18 mouse cellular contexts compared by ENCODE assay signal in genomic region chr12:47219340-47219739, GRCm38 (mm10).
DNase-seq lines count a peak whose midpoint lies in the region; ATAC-seq and TF ChIP-seq lines count a peak whose summit lies in the region.
"Had no signal": no experiment of that assay in that cellular context is flagged by ENCODE, and none has a peak within 500 bp of the region (broad histone marks: within the 10 kb centered on the region; RNA-seq: fewer than 3 reads in every experiment).

No protein-coding gene starts in this region.

- H3K27ac ChIP-seq in gastrocnemius, adult 2 months: peak overlapping the region; percentile 55
- no peak overlapping the region for H3K27ac ChIP-seq in kidney, postnatal 0 days
- H3K27ac ChIP-seq: embryonic facial prominence, embryonic 13.5 days; hindbrain, embryonic 12.5 days; liver, embryonic 15.5 days had no signal

- ATAC-seq in kidney, postnatal 0 days (replicated peaks; ENCODE audit: low FRiP score, low read depth): no peak
- ATAC-seq: intestine, embryonic 16.5 days had no signal

- no peak overlapping the region for H3K4me2 ChIP-seq in kidney, postnatal 0 days (ENCODE audit: low read length)
- H3K4me2 ChIP-seq: embryonic facial prominence, embryonic 13.5 days; hindbrain, embryonic 12.5 days; liver, embryonic 15.5 days had no signal

- no peak for DNase-seq in gastrocnemius, adult 2 months
- no peak for DNase-seq in gastrocnemius, postnatal 36 days
- peak; percentile 53 for DNase-seq in kidney, postnatal 0 days (ENCODE audit: low spot score)
- DNase-seq in kidney, postnatal 4 days: no peak
- DNase-seq in A20 (ENCODE audit: low read depth, low spot score) (peak; percentile 16), adipocyte (ENCODE audit: low spot score) (peak; percentile 76)
- no peak for DNase-seq in right cerebral cortex, postnatal 10 days (ENCODE audit: low spot score in 2 of 2)
- DNase-seq: cerebellum, adult 18-20 months; gastrocnemius, postnatal 14 days; layer of hippocampus, adult 9-11 months; left cerebral cortex, postnatal 4 days; right cerebral cortex, postnatal 25 days had no signal

- H3K9ac ChIP-seq in kidney, postnatal 0 days (ENCODE audit: low read depth, low read length): no peak overlapping the region
- H3K9ac ChIP-seq: embryonic facial prominence, embryonic 13.5 days; hindbrain, embryonic 12.5 days; liver, embryonic 15.5 days had no signal

- no peaks in the 10 kb centered on the region for H3K27me3 ChIP-seq in kidney, postnatal 0 days (ENCODE audit: insufficient read depth, low read length)
- H3K27me3 ChIP-seq: CH12.LX; embryonic facial prominence, embryonic 13.5 days; hindbrain, embryonic 12.5 days; liver, embryonic 15.5 days; megakaryocyte, embryonic 14.5 days had no signal

- H3K9me3 ChIP-seq in kidney, postnatal 0 days (replicated peaks; ENCODE audit: low read length): no peaks in the 10 kb centered on the region
- H3K9me3 ChIP-seq: embryonic facial prominence, embryonic 13.5 days; hindbrain, embryonic 12.5 days; liver, embryonic 15.5 days; megakaryocyte, embryonic 14.5 days had no signal

- H3K4me3 ChIP-seq in gastrocnemius, adult 2 months: no peak overlapping the region
- H3K4me3 ChIP-seq in kidney, postnatal 0 days (replicated peaks; ENCODE audit: low read depth, low read length): no peak overlapping the region
- H3K4me3 ChIP-seq: embryonic facial prominence, embryonic 13.5 days; hindbrain, embryonic 12.5 days; liver, embryonic 15.5 days; megakaryocyte, embryonic 14.5 days had no signal

- intact Hi-C loops in gastrocnemius, adult 2 months (cut with DNase I): no loop called here
- intact Hi-C loops in gastrocnemius, postnatal 36 days (cut with DNase I): no loop called here

- peak; percentile 10; the same call in 1 of the 2 replicates for TF ChIP-seq CTCF in gastrocnemius, adult 2 months (IDR thresholded peaks at IDR 0.05)
- peak; percentile 33; the same call in 1 of the 2 replicates for TF ChIP-seq CTCF in kidney, postnatal 0 days (IDR thresholded peaks at IDR 0.05; ENCODE audit: low read depth)

- no peaks in the 10 kb centered on the region for H3K4me1 ChIP-seq in kidney, postnatal 0 days (replicated peaks; ENCODE audit: insufficient read depth, low read length)
- H3K4me1 ChIP-seq: embryonic facial prominence, embryonic 13.5 days; hindbrain, embryonic 12.5 days; liver, embryonic 15.5 days; megakaryocyte, embryonic 14.5 days had no signal

- H3K36me3 ChIP-seq in kidney, postnatal 0 days (ENCODE audit: insufficient read depth, low read length): no peaks in the 10 kb centered on the region
- H3K36me3 ChIP-seq: embryonic facial prominence, embryonic 13.5 days; hindbrain, embryonic 12.5 days; liver, embryonic 15.5 days had no signal

- 11% methylated on average over 2 of the region's 2 CpGs for WGBS in kidney, postnatal 0 days

Comparison
In these comparisons a context has a peak if more than half of its experiments do, and no peak if none do; other contexts are left out.
1. DNase-seq: peak in kidney, postnatal 0 days (single experiment), A20 (single experiment) and adipocyte (single experiment); none in gastrocnemius, adult 2 months (single experiment), gastrocnemius, postnatal 36 days (0 of 2), kidney, postnatal 4 days (0 of 2) and right cerebral cortex, postnatal 10 days (0 of 2).